Mouse (Mus musculus) heart, embryonic 11.5 days (tissue): ENCODE data around the gene Sh3gl3. TPM values are rescaled to one million over a fixed set of nuclear protein-coding genes. Genes with fewer than 3 reads are reported as not detected.
"Not testable (repeated sequence)": the region's sequence is repeated elsewhere in the genome, so short reads cannot be mapped to it uniquely, and the experiment has no call there.

ENCODE experiments used
- ATAC-seq: fragments of 200-750 bp; cut with Nextera tagmentation; replicated peaks from 2 replicates; pipeline ENCODE4 v1.8.0; 2017; ENCODE audit warnings: moderate library complexity; ENCODE audit not compliant: insufficient number of reproducible peaks, low FRiP score, low TSS enrichment
- H3K27ac ChIP-seq: fragments of 300-500 bp; sonication (generic); 2 replicates; pipeline ENCODE4 v1.5.1; 2014; ENCODE audit warnings: mild to moderate bottlenecking, low read depth, low read length
- H3K27me3 ChIP-seq: fragments of 300-500 bp; sonication (generic); 2 replicates; pipeline ENCODE4 v1.6.1; 2014; ENCODE audit warnings: mild to moderate bottlenecking, low read length, mixed read lengths; ENCODE audit not compliant: control insufficient read depth, insufficient read depth
- H3K36me3 ChIP-seq: fragments of 300-500 bp; sonication (generic); 2 replicates; pipeline ENCODE4 v1.6.1; 2014; ENCODE audit warnings: mild to moderate bottlenecking, low read length, moderate library complexity, mixed read lengths; ENCODE audit not compliant: control insufficient read depth, insufficient read depth
- H3K4me1 ChIP-seq: fragments of 300-500 bp; sonication (generic); 2 replicates; pipeline ENCODE4 v1.6.1; 2014; ENCODE audit warnings: low read length; ENCODE audit not compliant: control insufficient read depth, insufficient read depth
- H3K4me2 ChIP-seq: fragments of 300-500 bp; sonication (generic); 2 replicates; pipeline ENCODE4 v1.6.1; 2014; ENCODE audit warnings: mild to moderate bottlenecking, moderate library complexity
- H3K4me3 ChIP-seq: fragments of 300-500 bp; sonication (generic); 2 replicates; pipeline ENCODE4 v1.5.1; 2014; ENCODE audit warnings: low read depth, low read length
- H3K9ac ChIP-seq: fragments of 300-500 bp; sonication (generic); 2 replicates; pipeline ENCODE4 v1.6.1; 2014; ENCODE audit warnings: mild to moderate bottlenecking, low read depth, low read length, moderate library complexity
- H3K9me3 ChIP-seq: fragments of 300-500 bp; sonication (generic); replicated peaks from 2 replicates; pipeline ENCODE4 v1.6.1; 2016; ENCODE audit warnings: low read length; ENCODE audit not compliant: control insufficient read depth
- WGBS: fragments of 180-500 bp; shearing (Covaris S2); extraction: QIAGEN DNeasy Blood & Tissue Kit; methylation state at CpG from one replicate; pipeline ENCODE4 v1.1.7; 2014; ENCODE audit not compliant: insufficient replicate concordance; 5-methylcytosine and 5-hydroxymethylcytosine counted together
- polyA plus RNA-seq: library from polyadenylated mRNA; unstranded; fragments of >200 nt; fragmentation: Nextera tagmentation; extraction: Ambion mirVana; gene quantifications from 2 replicates; pipeline ENCODE4 v1.2.1, GENCODE M21; 2014

The Sh3gl3 gene
- polyA plus RNA-seq, 1 experiment from 2014 or later: 5.8 TPM

DNA sequence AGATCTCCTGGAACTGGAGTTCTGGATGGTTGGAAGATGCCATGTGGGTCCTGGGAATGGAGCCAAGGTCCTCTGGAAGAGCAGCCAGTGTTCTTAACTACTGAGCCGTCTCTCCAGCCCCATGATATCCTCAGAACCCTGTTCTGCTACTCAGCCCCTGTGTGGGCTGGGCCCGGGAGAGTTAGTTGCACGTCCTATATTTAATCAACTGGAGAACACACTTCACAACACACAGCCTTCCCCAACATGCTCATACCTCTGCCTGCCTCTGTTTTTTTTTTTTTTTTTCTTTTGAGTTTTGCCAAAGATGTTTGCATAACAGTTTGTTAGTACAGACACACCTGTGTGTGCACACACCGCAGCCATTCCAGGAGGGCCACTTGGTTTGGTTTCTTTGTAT is 91.7 kb downstream of the Sh3gl3 start:
- Histone ChIP-seq H3K36me3 (no peaks in the 10 kb centered on the region), H3K4me3 (no peak overlapping the region), H3K27ac (no peak overlapping the region), H3K4me1 (no peaks in the 10 kb centered on the region), H3K9me3 (no peaks in the 10 kb centered on the region), H3K9ac (no peak overlapping the region), H3K4me2 (no peak overlapping the region), H3K27me3 (no peaks in the 10 kb centered on the region)
- WGBS: 77% methylated on average over 4 of the region's 4 CpGs
- no peak for ATAC-seq

DNA sequence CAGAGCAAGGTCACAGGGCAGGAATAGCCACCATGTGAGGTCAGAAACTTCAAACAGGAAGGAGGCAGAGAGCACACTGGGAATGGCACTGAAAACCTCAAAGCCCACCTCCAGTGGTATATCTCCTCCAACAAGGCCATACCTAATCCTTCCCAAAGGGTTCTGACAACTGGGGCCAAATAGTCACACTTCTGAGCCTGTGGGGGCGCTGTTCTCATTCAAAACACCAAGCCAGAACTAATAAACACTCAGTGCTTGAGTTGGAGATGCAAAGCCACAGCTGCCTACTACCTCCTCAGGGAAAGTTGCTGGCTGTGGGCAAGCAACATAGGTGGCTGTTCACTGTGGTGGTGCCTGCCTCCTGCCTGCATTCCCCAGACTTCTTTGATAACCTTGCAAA is 96.3 kb downstream of the Sh3gl3 start:
- WGBS: 4% methylated on average over 1 of the region's 1 CpGs

DNA sequence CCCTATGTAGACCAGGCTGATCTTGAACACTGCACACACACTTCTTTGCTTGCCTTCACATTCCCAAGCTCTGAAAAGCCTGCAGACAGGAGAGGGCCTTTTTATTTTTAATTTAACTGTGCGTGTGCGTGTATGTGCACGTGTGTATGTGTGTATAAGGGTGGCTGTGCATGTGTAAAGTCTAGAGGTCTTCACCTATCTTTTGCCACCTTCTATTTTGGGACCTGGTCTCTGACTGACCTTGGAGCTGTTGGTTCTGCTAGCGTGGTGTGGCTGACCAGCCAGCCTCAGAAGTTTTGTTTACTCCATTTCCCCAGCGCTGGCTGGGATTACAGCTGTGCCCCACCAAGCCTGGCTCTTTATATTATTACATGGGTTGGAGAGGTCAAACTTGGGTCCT is 98.1 kb downstream of the Sh3gl3 start:
- Histone ChIP-seq H3K9me3 (no peaks in the 10 kb centered on the region), H3K27ac (no peak overlapping the region), H3K36me3 (no peaks in the 10 kb centered on the region), H3K4me1 (no peaks in the 10 kb centered on the region), H3K4me3 (no peak overlapping the region), H3K4me2 (no peak overlapping the region), H3K27me3 (no peaks in the 10 kb centered on the region), H3K9ac (no peak overlapping the region)
- 52% methylated on average over 5 of the region's 5 CpGs for WGBS
- no peak for ATAC-seq

More for the DNA sequence above, 96.3 kb downstream of the Sh3gl3 start:
- Histone ChIP-seq H3K4me1 (no peaks in the 10 kb centered on the region), H3K36me3 (no peaks in the 10 kb centered on the region), H3K27me3 (no peaks in the 10 kb centered on the region), H3K4me3 (no peak overlapping the region), H3K27ac (no peak overlapping the region), H3K9ac (no peak overlapping the region), H3K4me2 (no peak overlapping the region), H3K9me3 (no peaks in the 10 kb centered on the region)
- no peak for ATAC-seq

DNA sequence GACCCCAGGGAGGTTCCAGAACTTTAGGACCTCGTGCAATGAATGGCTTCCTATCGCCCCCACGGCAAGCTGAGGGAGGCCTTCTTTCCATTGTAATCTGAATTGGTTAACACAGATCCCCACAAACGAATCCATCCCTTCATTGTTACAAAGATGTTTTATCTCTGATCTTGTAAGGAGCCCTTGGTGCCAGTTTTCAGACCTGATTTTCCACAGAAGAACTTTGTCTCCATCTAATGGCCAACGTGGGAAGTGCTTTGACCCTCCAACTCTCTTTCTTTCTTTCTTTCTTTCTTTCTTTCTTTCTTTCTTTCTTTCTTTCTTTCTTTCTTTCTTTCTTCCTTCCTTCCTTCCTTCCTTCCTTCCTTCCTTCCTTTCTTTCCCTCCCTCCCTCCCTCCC is 99.2 kb downstream of the Sh3gl3 start:
- H3K4me3 ChIP-seq, H3K36me3 ChIP-seq, H3K9ac ChIP-seq, H3K4me1 ChIP-seq, H3K9me3 ChIP-seq, H3K4me2 ChIP-seq, H3K27me3 ChIP-seq, H3K27ac ChIP-seq, ATAC-seq: not testable (repeated sequence)
- 33% methylated on average over 5 of the region's 5 CpGs for WGBS

DNA sequence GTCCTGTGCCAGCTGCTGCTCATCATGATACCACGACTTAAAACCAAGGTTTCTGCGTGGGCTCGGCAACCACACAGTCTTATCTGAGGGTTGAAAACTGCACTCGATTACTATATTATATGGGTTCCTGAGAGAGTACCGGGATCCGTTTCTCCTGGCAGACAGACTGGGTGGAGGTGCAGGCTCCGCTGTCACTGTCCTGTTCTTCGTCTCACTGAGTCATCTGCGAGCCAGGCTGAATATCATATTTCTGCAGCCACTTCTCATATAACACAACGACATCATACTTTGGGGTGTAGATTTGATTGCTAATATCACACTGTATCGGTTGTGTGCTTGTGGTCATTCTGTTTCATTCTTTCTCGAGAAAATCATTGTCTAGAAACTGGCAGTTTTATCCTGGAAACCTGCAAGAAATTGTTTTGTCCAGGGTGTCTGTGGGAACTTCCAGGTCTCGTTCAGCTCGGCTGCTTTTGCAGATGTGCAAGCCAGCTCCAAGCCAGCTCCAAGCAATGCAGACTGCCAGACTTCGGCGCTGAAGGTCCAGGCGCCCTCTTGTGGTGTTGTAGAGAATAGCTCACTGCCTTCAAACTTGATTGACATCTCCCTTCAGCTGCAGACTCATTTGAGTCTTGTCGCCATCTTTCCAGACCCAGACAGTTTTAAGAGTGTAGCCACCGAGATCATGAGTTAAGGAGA is 100.5 kb downstream of the Sh3gl3 start:
- no peak overlapping the region for H3K9ac ChIP-seq
- no peaks in the 10 kb centered on the region for H3K36me3 ChIP-seq
- WGBS: 44% methylated on average over 19 of the region's 19 CpGs
- H3K4me2 ChIP-seq: no peak overlapping the region
- no peaks in the 10 kb centered on the region for H3K27me3 ChIP-seq
- no peak for ATAC-seq
- H3K4me3 ChIP-seq: no peak overlapping the region
- H3K4me1 ChIP-seq: no peaks in the 10 kb centered on the region; the same call in 1 of the 2 replicates
- no peak overlapping the region for H3K27ac ChIP-seq
- H3K9me3 ChIP-seq: no peaks in the 10 kb centered on the region

DNA sequence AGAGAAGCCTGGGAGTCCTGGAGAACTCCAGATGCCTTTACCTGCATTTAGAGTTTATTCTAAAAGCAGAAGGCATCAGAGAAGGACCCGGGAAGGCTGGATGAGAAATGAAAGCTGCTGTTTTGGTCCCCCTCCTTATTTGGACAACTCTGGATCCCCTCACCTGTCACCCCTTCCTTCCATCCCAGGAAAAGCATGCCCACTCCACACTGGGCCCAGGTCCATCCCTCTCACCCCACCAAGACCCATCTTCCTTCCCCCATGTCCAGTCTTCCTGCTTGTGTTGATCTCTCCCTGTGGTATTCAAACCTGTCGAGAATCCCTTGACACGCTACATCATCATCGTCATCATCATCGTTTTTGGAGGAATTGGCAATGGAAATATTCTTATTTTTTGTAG is 101.3 kb downstream of the Sh3gl3 start:
- no peak for ATAC-seq
- Histone ChIP-seq H3K36me3 (no peaks in the 10 kb centered on the region), H3K27me3 (no peaks in the 10 kb centered on the region), H3K27ac (no peak overlapping the region), H3K4me1 (no peaks in the 10 kb centered on the region; the same call in 1 of the 2 replicates), H3K9me3 (no peaks in the 10 kb centered on the region), H3K9ac (no peak overlapping the region), H3K4me3 (no peak overlapping the region), H3K4me2 (no peak overlapping the region)
- WGBS: 82% methylated on average over 5 of the region's 5 CpGs

DNA sequence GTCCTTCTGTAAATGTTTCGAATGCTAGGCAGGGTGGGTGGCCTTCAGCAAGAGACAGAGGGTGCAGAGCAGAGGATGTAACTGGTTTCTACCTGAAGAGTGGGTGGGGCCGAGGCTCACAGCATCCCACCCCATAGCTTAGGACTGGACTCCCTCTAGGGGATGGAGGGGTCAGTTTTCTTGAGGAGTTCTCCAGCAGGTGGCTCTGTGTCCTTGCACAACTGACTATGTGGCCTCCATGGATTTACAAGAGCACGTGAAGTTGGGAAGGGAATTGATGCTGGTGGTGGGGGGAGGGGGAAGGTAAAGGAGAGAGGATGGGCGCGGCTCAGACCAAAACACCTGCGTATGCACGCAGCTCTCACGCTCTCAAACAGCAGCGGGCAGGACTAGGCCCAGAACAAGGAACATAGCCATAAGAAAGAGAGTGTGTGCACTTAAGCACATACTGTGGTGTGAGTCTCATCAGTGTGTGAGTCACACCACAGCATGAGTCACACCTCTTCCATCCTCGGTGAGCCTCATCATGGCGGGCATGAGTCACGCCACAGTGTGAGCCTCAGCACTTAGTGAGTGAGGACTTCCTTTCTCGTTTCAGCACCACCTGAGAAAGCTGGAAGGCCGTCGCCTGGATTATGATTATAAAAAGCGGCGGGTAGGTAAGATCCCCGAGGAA is 102.0 kb downstream of the Sh3gl3 start:
- Histone ChIP-seq H3K4me1 (no peaks in the 10 kb centered on the region; the same call in 1 of the 2 replicates), H3K9ac (no peak overlapping the region), H3K27me3 (0 out of 2 replicates have a peak, but pooled peaks cover 2% of the 10 kb centered on the region), H3K36me3 (no peaks in the 10 kb centered on the region), H3K9me3 (no peaks in the 10 kb centered on the region), H3K27ac (no peak overlapping the region), H3K4me2 (no peak overlapping the region), H3K4me3 (no peak overlapping the region)
- 68% methylated on average over 18 of the region's 18 CpGs for WGBS
- no peak for ATAC-seq

DNA sequence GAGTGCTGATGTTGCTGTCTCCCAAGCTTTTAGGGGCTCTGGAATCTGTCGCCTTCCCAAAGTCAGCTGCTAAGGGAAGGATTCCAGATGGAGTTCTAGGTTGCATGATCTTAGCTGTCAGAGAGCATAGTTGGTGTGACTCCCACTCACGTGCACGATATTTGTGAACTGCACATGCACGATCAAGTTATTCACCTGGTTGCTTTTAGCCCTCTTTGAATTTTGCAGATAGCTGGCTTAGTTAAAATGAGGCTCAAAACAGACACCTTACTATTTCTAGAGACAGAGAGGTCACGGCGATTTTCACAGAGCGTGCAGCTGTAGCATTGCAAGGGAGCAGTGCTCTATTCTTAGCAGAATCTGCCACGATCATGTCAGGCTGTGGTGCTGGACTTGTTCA is 108.4 kb downstream of the Sh3gl3 start:
- 0 out of 2 replicates have a peak, but pooled peaks cover 2% of the 10 kb centered on the region for H3K27me3 ChIP-seq
- no peak overlapping the region for H3K4me3 ChIP-seq
- no peak overlapping the region for H3K9ac ChIP-seq
- 51% methylated on average over 8 of the region's 8 CpGs for WGBS
- no peak overlapping the region for H3K4me2 ChIP-seq
- H3K27ac ChIP-seq: no peak overlapping the region
- H3K36me3 ChIP-seq: no peaks in the 10 kb centered on the region
- no peaks in the 10 kb centered on the region for H3K9me3 ChIP-seq
- no peaks in the 10 kb centered on the region; the same call in 1 of the 2 replicates for H3K4me1 ChIP-seq
- ATAC-seq: no peak
